Mouse (Mus musculus) intestine, postnatal 0 days (tissue): ENCODE data around the gene Fbxw4. TPM values are rescaled to one million over a fixed set of nuclear protein-coding genes. Genes with fewer than 3 reads are reported as not detected.
A peak's percentile ranks its signal among the peaks of the same experiment; 100 is the strongest.

Experiments used
- ATAC-seq: fragments of 200-750 bp; cut with Nextera tagmentation; 2 replicates; pipeline ENCODE4 v1.8.0; 2017; ENCODE audit warnings: mild to moderate bottlenecking, moderate TSS enrichment, moderate library complexity
- H3K27ac ChIP-seq: fragments of 300-500 bp; sonication (generic); 2 replicates; pipeline ENCODE4 v1.5.1; 2014; ENCODE audit warnings: mild to moderate bottlenecking, low read depth, low read length, moderate library complexity
- H3K27me3 ChIP-seq: fragments of 300-500 bp; sonication (generic); replicated peaks from 2 replicates; pipeline ENCODE4 v1.6.1; 2014; ENCODE audit warnings: low read length, mixed read lengths; ENCODE audit not compliant: control insufficient read depth, insufficient read depth
- H3K36me3 ChIP-seq: fragments of 300-500 bp; sonication (generic); 2 replicates; pipeline ENCODE4 v1.6.1; 2014; ENCODE audit warnings: mild to moderate bottlenecking, moderate library complexity; ENCODE audit not compliant: control insufficient read depth, insufficient read depth
- H3K4me1 ChIP-seq: fragments of 300-500 bp; sonication (generic); replicated peaks from 2 replicates; pipeline ENCODE4 v1.6.1; 2014; ENCODE audit warnings: antibody characterized with exemption, low read length, mixed read lengths; ENCODE audit not compliant: control insufficient read depth, insufficient read depth
- H3K4me2 ChIP-seq: fragments of 300-500 bp; sonication (generic); replicated peaks from 2 replicates; pipeline ENCODE4 v1.6.1; 2014; ENCODE audit warnings: low read depth, mild to moderate bottlenecking, moderate library complexity
- H3K4me3 ChIP-seq: fragments of 300-500 bp; sonication (generic); 2 replicates; pipeline ENCODE4 v1.5.1; 2014; ENCODE audit warnings: low read depth, low read length
- H3K9ac ChIP-seq: fragments of 300-500 bp; sonication (generic); 2 replicates; pipeline ENCODE4 v1.6.1; 2014; ENCODE audit warnings: mild to moderate bottlenecking, low read depth, low read length
- H3K9me3 ChIP-seq: fragments of 300-500 bp; sonication (generic); 2 replicates; pipeline ENCODE4 v1.6.1; 2016; ENCODE audit warnings: mixed run types; ENCODE audit not compliant: control insufficient read depth
- CTCF ChIP-seq: sonication (generic); IDR thresholded peaks from 2 replicates; pipeline ENCODE4 v1.5.1; 2016; ENCODE audit warnings: low read depth, mild to moderate bottlenecking, control low read depth, antibody characterized with exemption, moderate library complexity
- WGBS: fragments of 180-500 bp; shearing (Covaris S2); extraction: QIAGEN DNeasy Blood & Tissue Kit; methylation state at CpG from one replicate; pipeline ENCODE4 v1.1.7; 2014; 5-methylcytosine and 5-hydroxymethylcytosine counted together
- polyA plus RNA-seq: library from polyadenylated mRNA; unstranded; fragments of >200 nt; fragmentation: Nextera tagmentation; extraction: Ambion mirVana; gene quantifications from 2 replicates; pipeline ENCODE4 v1.2.1, GENCODE M21; 2015

The Fbxw4 gene
- polyA plus RNA-seq = 2.6 and 3.3 TPM in 2 replicates

GRCm38 (mm10) chr19:45659738-45660502, at the start of gene Fbxw4:
Fbxw4 (minus strand) TSS chr19:45660312.
- WGBS = under 1% methylated on average over 71 of the region's 94 CpGs
- H3K27me3 ChIP-seq = no peaks in the 10 kb centered on the region
- no peak for TF ChIP-seq CTCF
- H3K27ac ChIP-seq = peak within 1 kb of the TSS; percentile 97
- ATAC-seq = peak; percentile 90
- no peaks in the 10 kb centered on the region for H3K9me3 ChIP-seq
- H3K36me3 ChIP-seq = no peaks in the 10 kb centered on the region
- peak within 1 kb of the TSS; percentile 82 for H3K4me2 ChIP-seq
- H3K9ac ChIP-seq = peak within 1 kb of the TSS; percentile 98
- H3K4me3 ChIP-seq = peak within 1 kb of the TSS; percentile 89
- H3K4me1 ChIP-seq = 0 out of 2 replicates have a peak, but pooled peaks cover 3% of the 10 kb centered on the region

- Histone ChIP-seq H3K36me3 (no peaks in the 10 kb centered on the region), H3K4me2 (no peak overlapping the region), H3K9me3 (no peaks in the 10 kb centered on the region), H3K27me3 (no peaks in the 10 kb centered on the region), H3K27ac (no peak overlapping the region), H3K4me1 (no peaks in the 10 kb centered on the region; the same call in 1 of the 2 replicates), H3K9ac (no peak overlapping the region), H3K4me3 (no peak overlapping the region)
- TF ChIP-seq CTCF = no peak
- WGBS = 59% methylated on average over 3 of the region's 3 CpGs
- no peak for ATAC-seq
Observed at GRCm38 (mm10) chr19:45708704-45709103, 48.6 kb upstream of the Fbxw4 start.

- H3K27me3 ChIP-seq = no peaks in the 10 kb centered on the region
- no peaks in the 10 kb centered on the region for H3K36me3 ChIP-seq
- no peaks in the 10 kb centered on the region for H3K9me3 ChIP-seq
- no peak overlapping the region for H3K4me2 ChIP-seq
- H3K9ac ChIP-seq = no peak overlapping the region
- 31% methylated on average over 6 of the region's 6 CpGs for WGBS
- ATAC-seq = no peak
- no peak overlapping the region for H3K4me3 ChIP-seq
- H3K4me1 ChIP-seq = no peaks in the 10 kb centered on the region
- TF ChIP-seq CTCF = no peak
- H3K27ac ChIP-seq = no peak overlapping the region
Observed at GRCm38 (mm10) chr19:45696281-45696600, 36.1 kb upstream of the Fbxw4 start.

- H3K36me3 ChIP-seq = no peaks in the 10 kb centered on the region
- no peak overlapping the region for H3K4me2 ChIP-seq
- no peaks in the 10 kb centered on the region for H3K4me1 ChIP-seq
- H3K27ac ChIP-seq = no peak overlapping the region
- H3K9ac ChIP-seq = no peak overlapping the region
- no peak for ATAC-seq
- no peaks in the 10 kb centered on the region for H3K27me3 ChIP-seq
- no peaks in the 10 kb centered on the region for H3K9me3 ChIP-seq
- WGBS = 44% methylated on average over 25 of the region's 25 CpGs
- no peak for TF ChIP-seq CTCF
- no peak overlapping the region for H3K4me3 ChIP-seq
Observed at GRCm38 (mm10) chr19:45695496-45696280, 35.6 kb upstream of the Fbxw4 start.

GRCm38 (mm10) chr19:45694056-45694455, 33.9 kb upstream of the Fbxw4 start:
- TF ChIP-seq CTCF = no peak; the same call in 1 of the 2 replicates
- Histone ChIP-seq H3K36me3 (no peaks in the 10 kb centered on the region), H3K9me3 (no peaks in the 10 kb centered on the region), H3K27ac (no peak overlapping the region), H3K27me3 (no peaks in the 10 kb centered on the region), H3K4me1 (no peaks in the 10 kb centered on the region), H3K9ac (no peak overlapping the region), H3K4me2 (no peak overlapping the region), H3K4me3 (no peak overlapping the region)
- no peak for ATAC-seq
- WGBS = 36% methylated on average over 3 of the region's 3 CpGs

GRCm38 (mm10) chr19:45692211-45692610, 32.1 kb upstream of the Fbxw4 start:
- 86% methylated on average over 8 of the region's 8 CpGs for WGBS
- no peak for ATAC-seq
- Histone ChIP-seq H3K27ac (no peak overlapping the region), H3K4me1 (no peaks in the 10 kb centered on the region), H3K9ac (no peak overlapping the region), H3K27me3 (no peaks in the 10 kb centered on the region), H3K4me2 (no peak overlapping the region), H3K4me3 (no peak overlapping the region), H3K9me3 (no peaks in the 10 kb centered on the region), H3K36me3 (no peaks in the 10 kb centered on the region)
- TF ChIP-seq CTCF = no peak
